Mouse (Mus musculus): ENCODE data around the gene AC131692.1.

DNA sequence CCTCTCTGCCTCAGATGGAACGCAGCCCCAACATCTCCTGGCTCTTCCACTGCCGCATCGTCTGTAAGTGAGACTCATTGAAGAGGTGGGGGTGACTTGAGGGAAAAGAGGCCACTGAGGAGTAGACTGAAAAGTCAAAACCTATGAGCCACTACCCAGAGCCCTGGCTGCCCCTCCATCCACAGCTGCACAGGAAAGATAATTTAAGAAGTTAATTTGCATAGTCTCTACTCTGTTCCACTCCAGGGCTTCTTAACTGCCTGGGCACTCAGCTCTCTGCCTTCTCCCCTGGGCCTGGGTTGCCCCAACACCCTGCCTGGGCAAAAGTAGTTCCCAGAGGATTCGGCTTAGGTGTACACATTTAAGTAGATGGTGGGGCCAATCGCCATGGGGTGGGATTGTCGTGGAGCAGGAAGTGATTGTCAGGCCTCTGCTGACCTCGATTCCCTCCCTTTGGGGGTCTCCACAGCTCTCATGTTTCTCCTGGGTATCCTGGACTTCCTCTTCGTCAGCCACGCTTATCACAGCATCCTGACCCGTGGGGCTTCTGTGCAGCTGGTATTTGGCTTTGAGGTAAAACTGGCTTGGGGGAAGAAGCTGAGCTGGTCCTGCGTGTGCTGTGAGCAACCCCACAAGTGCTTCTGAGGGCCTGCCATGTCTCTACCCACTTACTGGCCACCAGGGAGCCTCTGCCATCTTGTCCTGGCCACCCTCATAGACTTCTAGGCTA lies 45.4 kb upstream of the AC131692.1 start:
- TF ChIP-seq CTCF (IDR thresholded peaks at IDR 0.05) (no peak), EP300 (IDR thresholded peaks at IDR 0.05) (no peak)

All from lung, postnatal 0 days (tissue).